Mouse (Mus musculus) adrenal gland, adult 8-10 months (tissue): ENCODE measurements at regions not wholly inside any gene's neighbourhood (a gene's known extent, or its start where the extent isn't known, plus 50 kb on each side); places are given as distances from the start of the nearest gene placed in this dataset.

ENCODE experiments used
- microRNA-seq, 2 experiments: library from miRNA; unstranded; fragments of <30 nt; microRNA quantifications; one replicate each; pipeline ENCODE4 v1.2.0; 2022

Small RNA genes lying in the stretch of these regions (microRNA-seq; reads per million reads assigned to microRNA genes)
- 0 to 0.17 reads per million in 2 experiments for gene Mir21c
